Mouse (Mus musculus): ENCODE measurements around the gene Trim65.

The Trim65 gene

DNA sequence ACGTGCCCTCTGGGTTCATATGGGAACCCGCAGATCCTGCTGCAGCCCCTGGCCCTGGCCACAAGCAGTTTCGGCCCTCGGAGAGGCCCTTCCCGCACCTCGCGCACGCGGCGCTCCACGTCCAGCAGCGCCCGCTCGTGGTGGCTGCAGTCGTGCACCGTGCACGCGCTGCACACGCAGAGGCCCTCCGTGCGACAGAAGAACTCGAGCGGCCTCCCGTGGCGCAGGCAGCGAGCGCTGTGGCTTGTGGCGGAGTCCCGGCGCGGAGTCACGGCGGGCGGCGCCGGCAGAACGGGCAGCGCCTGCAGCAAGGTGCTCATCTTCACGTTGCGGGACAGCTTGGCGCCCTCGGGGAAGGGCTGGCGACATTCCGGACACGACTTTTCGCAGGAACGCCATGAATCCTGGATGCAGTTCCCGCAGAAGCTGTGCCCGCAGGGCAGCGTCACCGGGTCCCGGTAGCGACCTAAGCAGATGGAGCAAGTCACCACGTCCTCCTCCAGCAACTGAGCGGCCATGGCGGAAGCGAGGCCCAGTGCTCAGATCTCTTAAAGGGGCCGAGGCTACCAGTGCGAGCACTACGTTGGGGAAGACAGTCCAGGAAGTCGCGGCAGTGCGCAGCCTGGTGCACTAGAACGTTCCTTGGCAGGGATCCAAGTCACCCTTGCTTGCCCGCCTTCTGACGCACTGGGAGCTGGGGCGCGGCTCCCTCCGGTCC, at the start of gene Trim65:
TSS of gene Trim65 (minus strand) at position 641 of the 718 bp plus-strand sequence.
- peak; percentile 70 to 86 for DNase-seq (ENCODE audit: low spot score in 2 of 2)

DNA sequence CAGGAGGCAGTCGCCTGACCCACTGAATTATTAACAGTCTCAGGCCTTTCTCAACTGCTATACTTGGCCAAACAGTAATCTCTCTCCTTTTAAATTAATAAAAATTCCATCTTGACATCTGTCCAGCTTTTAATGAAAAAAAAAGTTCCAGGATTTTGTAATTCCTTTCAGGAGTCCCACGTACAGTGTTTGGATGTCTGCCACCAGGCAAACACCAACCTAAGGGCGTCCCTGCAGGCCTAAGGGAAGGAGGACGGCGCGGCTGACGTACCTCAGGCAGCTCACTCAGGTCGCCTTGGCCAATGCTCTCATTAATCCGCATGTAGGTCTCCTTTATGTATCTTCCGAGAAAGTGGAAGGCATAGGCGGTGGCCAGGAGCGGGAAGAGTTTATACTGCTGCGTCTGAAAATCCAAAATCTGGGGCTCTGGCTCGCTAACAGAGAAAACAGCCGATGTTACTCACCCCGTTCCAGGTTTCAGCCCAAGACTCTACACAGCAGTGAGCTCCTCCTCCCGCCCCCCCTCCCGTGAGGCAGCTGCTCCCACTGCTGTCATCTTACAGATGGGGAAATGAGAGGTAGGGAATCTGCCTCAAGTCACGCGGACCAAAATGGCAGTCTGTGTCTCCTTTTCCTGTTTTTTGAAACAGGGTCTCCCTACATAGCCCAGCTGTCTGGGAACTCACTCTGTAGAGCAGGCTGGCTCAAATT, 47.6 kb upstream of the Trim65 start:
- DNase-seq (ENCODE audit: low spot score in 2 of 2): no peak

- no peak for DNase-seq (ENCODE audit: low spot score in 2 of 2)
These were observed 45.1 kb upstream of the Trim65 start for GRCm38 (mm10) chr11:116176010-116176409.

- DNase-seq (ENCODE audit: low spot score in 2 of 2): no peak
These were observed 44.0 kb upstream of the Trim65 start for GRCm38 (mm10) chr11:116174775-116175448.

GRCm38 (mm10) chr11:116171959-116172358, 41.0 kb upstream of the Trim65 start:
- DNase-seq (ENCODE audit: low spot score in 2 of 2): no peak

GRCm38 (mm10) chr11:116170003-116170800, 39.3 kb upstream of the Trim65 start:
- no peak for DNase-seq (ENCODE audit: low spot score in 2 of 2)

- no peak for DNase-seq (ENCODE audit: low spot score in 2 of 2)
These were observed 38.3 kb upstream of the Trim65 start for GRCm38 (mm10) chr11:116169214-116169613.

- DNase-seq (ENCODE audit: low spot score in 2 of 2): peak; percentile 93 to 94
These were observed 37.0 kb upstream of the Trim65 start, which contains the start of gene Fbf1 for GRCm38 (mm10) chr11:116167884-116168439. Gene Fbf1, minus strand, starts transcription at chr11:116168166.

GRCm38 (mm10) chr11:116167232-116167631, 36.3 kb upstream of the Trim65 start:
- no peak for DNase-seq (ENCODE audit: low spot score in 2 of 2)

DNA sequence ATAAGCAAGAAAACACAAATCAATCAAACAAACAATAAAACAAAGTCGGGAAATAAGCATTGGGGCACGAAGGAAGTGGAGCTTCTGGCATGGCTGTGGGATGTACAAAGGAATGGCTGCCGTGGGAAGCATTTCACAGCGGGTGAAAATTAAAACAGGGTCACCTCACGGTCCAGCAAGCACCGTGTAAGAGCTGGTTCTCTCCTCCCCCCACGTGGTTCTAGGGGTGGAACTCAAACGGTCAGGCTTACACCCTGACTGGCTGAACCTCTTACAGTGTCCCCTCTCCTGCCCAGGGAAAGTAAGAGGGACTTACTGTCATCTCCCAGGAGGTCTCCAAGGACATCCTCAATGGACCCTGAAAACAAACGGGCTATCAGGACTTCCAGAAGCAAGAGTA, 32.1 kb upstream of the Trim65 start:
- DNase-seq (ENCODE audit: low spot score in 2 of 2): no peak

DNA sequence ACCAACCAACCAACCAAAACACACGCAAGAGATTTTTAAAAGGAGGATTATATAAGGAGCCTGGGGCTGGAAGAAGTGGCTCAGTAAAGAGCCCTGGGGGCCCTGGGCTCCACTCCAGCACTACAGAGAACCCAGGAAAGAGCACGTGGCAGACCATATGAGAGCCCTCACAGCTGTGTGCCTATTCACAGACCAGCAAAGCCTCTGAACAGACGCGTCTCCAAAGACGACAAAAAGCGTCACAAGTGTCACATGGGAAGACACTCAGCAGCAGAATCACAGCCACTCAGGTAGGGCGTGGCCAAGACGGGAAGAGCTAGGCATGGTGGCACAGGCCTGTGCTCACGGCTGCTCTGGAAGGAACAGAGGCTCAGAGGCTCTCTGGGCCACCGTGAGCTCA, 31.2 kb upstream of the Trim65 start:
- DNase-seq (ENCODE audit: low spot score in 2 of 2): peak; percentile 41 to 69

DNA sequence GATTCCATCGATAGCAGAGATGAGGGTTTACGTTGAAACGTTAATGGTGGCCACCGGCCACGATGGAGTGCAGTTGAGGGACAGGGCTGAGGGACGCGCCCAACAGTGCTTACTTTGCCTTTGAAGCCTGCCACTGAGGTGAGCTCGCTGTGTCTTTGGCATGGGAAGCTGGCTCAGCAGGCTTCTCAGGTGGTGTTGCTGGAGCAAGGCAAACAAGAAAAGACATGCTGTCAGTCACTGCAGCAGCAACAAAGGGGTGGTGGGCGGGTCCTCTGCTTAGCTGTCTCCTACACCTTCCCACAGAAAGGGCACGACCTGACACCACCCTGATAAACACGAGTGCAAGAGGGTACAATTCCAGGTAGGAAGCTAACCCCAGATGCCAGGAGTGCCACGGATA, 30.4 kb upstream of the Trim65 start:
- DNase-seq (ENCODE audit: low spot score in 2 of 2): no peak

DNA sequence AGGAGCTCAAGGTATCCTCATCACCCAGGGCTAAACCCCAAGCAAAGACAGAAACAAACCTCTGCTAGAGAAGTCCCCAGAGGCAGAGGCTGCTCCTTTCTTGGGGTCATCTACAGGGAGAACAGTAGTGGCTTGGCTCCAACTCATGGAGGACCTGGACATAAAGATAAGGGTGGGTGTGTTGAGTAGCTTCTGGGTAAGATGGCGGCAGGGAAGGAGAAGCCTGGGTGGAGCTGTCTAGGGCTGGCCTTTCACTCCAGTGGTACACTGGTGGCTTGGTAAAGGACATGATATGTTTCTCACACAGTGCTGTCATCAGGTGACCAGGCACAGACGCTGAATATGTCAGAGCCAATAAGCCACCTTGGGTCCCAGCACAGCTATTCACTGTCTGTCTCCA, 20.0 kb upstream of the Trim65 start:
- DNase-seq (ENCODE audit: low spot score in 2 of 2): no peak

GRCm38 (mm10) chr11:116149341-116149740, 18.4 kb upstream of the Trim65 start:
- DNase-seq (ENCODE audit: low spot score in 2 of 2): no peak

- DNase-seq (ENCODE audit: low spot score in 2 of 2): no peak
These were observed 17.9 kb upstream of the Trim65 start for GRCm38 (mm10) chr11:116148761-116149221.

DNA sequence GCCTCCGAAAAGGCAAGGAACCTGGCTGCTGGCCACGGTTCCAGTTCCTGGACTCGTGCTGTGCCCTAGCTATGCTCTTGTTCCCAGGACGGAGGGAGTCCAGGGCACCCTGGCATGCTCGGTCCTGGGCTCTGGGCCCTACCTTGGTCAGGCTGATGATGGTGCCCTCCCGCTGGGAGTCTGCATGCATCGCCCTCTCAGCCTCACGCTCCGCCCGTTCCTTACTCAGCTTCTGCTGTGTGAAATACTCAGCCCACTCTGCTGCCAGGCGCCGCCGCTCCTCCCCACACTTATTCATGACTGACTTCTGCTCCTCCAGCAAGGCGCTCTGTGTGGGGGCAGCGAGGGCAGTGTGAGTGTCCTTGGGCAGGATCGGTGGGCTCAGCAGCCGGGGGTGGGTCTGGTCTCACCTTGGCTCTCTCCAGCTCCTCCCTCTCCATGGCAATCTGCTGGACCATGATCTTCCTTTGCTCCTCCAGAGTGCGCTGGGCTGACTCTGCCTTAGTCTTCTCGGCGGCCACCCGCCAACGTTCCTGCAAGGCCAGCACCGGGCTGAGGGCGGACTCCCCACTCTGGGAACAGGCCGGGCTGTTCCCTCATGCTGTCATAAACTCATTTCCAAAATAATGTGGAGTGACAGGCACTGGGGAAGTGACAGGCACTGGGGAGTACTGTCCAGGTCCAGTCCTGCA, 15.5 kb upstream of the Trim65 start:
- DNase-seq (ENCODE audit: low spot score in 2 of 2): peak; percentile 49 to 54

GRCm38 (mm10) chr11:116145481-116146293, 14.8 kb upstream of the Trim65 start:
- no peak for DNase-seq (ENCODE audit: low spot score in 2 of 2)

- no peak for DNase-seq (ENCODE audit: low spot score in 2 of 2)
These were observed 12.5 kb upstream of the Trim65 start for GRCm38 (mm10) chr11:116143468-116143867.

DNA sequence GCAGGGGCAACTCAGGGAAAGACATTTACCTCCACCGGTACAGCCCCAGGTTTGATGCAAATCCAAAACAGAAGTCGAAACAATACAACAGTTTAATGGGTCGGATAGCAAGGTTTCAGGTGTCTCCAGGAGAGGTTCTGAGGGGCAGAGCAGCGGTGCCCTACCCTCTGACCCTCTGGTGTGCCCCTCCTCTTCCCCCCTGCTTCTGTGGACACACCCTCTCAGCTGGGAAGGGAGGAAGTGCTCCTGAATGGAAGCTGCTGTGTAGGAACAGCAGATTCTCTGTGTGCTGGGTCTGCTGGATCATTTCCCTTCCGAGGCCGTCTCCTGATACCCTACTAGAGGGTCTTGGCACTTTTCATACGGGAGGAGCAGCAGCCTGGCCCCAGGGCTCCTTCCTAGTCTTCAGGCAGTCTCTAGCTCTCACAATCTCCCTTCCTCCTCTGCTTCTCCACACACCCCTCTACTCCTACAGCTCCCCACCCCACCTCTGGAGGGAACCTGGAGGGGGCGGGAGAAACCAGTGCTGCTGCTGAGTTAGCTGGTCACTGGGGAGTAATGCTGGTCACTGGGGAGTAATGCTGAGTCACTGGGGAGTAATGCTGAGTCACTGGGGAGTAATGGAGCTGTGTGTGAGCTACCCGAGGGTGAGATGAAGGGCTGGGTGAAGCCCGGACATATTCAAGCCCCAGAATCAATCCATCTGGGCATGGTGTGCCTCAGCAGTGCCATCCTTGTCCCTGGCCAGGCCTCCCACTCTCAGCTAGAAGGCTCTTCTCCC, 11.5 kb upstream of the Trim65 start:
- DNase-seq (ENCODE audit: low spot score in 2 of 2): no peak
